Mouse (Mus musculus): ENCODE data around the gene Immp2l. TPM values are rescaled to one million over a fixed set of nuclear protein-coding genes. Genes with fewer than 3 reads are reported as not detected.

Immp2l gene
- polyA plus RNA-seq, 1 experiment from 2014 or later, result 7.4 TPM

DNA sequence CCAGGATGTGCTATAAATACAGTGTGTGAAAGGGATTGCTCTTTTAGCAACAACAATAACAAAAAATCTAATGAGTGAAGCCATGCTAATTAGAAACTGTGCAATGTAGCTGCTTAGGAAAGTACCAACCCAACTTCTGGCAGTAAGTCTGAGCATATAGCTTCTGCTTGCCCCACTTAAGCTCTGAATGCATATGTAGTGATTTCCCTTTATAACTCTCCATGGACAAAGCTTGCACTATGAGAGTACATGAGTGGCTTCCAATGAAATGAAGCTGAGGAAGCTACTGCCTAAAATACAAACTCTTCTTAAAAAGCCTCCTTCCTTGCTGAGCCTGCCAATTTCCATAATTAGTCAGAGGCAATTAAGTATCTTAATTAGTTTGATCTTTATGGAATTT, 370.3 kb downstream of the Immp2l start:
- no peak overlapping the region for H3K4me3 ChIP-seq (ENCODE audit: low read length)
- no peak overlapping the region for H3K9ac ChIP-seq (ENCODE audit: low read depth, low read length)
- H3K36me3 ChIP-seq (ENCODE audit: control insufficient read depth, insufficient read depth, low read length), result no peaks in the 10 kb centered on the region
- H3K9me3 ChIP-seq (ENCODE audit: control insufficient read depth, low read length), result no peaks in the 10 kb centered on the region
- no peak overlapping the region for H3K4me2 ChIP-seq (replicated peaks; ENCODE audit: low read depth, low read length)
- no peaks in the 10 kb centered on the region for H3K4me1 ChIP-seq (ENCODE audit: control insufficient read depth, insufficient read depth, low read length)
- no peak for ATAC-seq (ENCODE audit: low FRiP score, low TSS enrichment)
- H3K27ac ChIP-seq (ENCODE audit: low read depth, low read length), result no peak overlapping the region
- H3K27me3 ChIP-seq (ENCODE audit: control insufficient read depth, insufficient read depth, low read length), result no peaks in the 10 kb centered on the region

DNA sequence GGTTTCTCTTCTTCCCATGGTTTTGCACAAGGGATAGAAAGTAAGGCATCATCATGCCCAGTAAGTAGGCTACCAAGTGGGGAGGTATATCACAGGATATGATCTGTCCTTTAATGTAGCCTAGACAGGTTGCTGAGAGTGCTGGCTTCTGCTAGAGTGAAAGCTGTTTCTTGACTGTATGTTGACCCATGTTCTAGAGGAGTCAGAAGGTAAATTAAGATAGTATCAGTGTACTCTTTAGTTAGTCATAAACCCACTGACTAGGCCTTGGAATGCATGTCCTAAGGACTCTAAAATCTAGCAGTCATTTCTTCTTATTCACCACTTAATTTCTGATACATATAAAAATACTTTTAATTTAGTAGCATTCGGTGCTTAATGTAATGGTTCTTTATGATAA, 377.2 kb downstream of the Immp2l start:
- H3K27me3 ChIP-seq (ENCODE audit: control insufficient read depth, insufficient read depth, low read length), result no peaks in the 10 kb centered on the region
- ATAC-seq (ENCODE audit: low FRiP score, low TSS enrichment), result no peak
- 93% methylated on average over 1 of the region's 1 CpGs for WGBS

DNA sequence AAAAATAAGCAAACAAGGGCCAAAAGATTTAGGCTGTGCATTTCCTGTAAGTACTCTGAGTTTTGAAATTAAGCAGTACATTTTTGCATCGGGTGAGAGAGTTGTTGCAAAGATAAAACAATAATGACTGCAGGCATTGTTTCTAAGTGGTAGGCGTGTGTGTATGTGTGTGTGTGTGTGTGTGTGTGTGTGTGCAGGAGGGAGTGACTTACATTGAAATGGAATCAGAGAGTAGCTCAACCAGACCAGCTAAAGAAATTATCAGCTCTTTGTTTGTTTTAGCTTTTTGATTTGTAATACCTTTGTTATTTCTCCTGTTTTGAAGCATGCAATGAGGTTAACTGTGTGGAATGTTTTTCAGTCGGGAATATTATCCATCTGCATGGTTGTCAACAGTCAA, 378.0 kb downstream of the Immp2l start:
- no peak for ATAC-seq (ENCODE audit: low FRiP score, low TSS enrichment)

More for the DNA sequence above, 377.2 kb downstream of the Immp2l start:
- Histone ChIP-seq H3K4me1 (ENCODE audit: control insufficient read depth, insufficient read depth, low read length) (no peaks in the 10 kb centered on the region), H3K9ac (ENCODE audit: low read depth, low read length) (no peak overlapping the region), H3K36me3 (ENCODE audit: control insufficient read depth, insufficient read depth, low read length) (no peaks in the 10 kb centered on the region), H3K4me2 (replicated peaks; ENCODE audit: low read depth, low read length) (no peak overlapping the region), H3K4me3 (ENCODE audit: low read length) (no peak overlapping the region), H3K9me3 (ENCODE audit: control insufficient read depth, low read length) (no peaks in the 10 kb centered on the region), H3K27ac (ENCODE audit: low read depth, low read length) (no peak overlapping the region)

DNA sequence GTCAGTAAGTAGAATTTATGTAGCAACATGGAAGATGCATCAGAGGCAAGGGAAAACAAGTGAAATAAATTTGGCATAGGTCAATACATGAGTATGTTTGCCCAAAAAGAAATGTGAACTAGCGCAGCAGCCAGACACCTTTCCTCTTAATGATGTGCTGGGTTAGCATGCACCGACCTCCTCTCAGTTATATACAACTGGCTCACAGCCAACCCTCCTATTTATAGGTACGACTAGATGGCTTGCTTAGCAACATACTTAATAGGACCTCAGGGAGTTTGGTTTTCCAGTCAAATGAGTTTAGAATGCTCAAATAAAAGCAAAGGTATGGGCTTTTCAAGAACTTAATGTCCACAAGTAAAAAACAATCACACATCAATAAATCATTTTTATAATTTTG, 385.5 kb downstream of the Immp2l start:
- no peak for ATAC-seq (ENCODE audit: low FRiP score, low TSS enrichment)
- Histone ChIP-seq H3K4me3 (ENCODE audit: low read length) (no peak overlapping the region), H3K9ac (ENCODE audit: low read depth, low read length) (no peak overlapping the region), H3K4me2 (replicated peaks; ENCODE audit: low read depth, low read length) (no peak overlapping the region), H3K27ac (ENCODE audit: low read depth, low read length) (no peak overlapping the region), H3K9me3 (ENCODE audit: control insufficient read depth, low read length) (no peaks in the 10 kb centered on the region), H3K4me1 (ENCODE audit: control insufficient read depth, insufficient read depth, low read length) (no peaks in the 10 kb centered on the region), H3K27me3 (ENCODE audit: control insufficient read depth, insufficient read depth, low read length) (no peaks in the 10 kb centered on the region), H3K36me3 (ENCODE audit: control insufficient read depth, insufficient read depth, low read length) (no peaks in the 10 kb centered on the region)
- 29% methylated on average over 3 of the region's 3 CpGs for WGBS

More for the DNA sequence above, 378.0 kb downstream of the Immp2l start:
- no peak overlapping the region for H3K4me3 ChIP-seq (ENCODE audit: low read length)
- H3K27me3 ChIP-seq (ENCODE audit: control insufficient read depth, insufficient read depth, low read length), result no peaks in the 10 kb centered on the region
- no peak overlapping the region for H3K27ac ChIP-seq (ENCODE audit: low read depth, low read length)
- no peaks in the 10 kb centered on the region for H3K9me3 ChIP-seq (ENCODE audit: control insufficient read depth, low read length)
- no peak overlapping the region for H3K9ac ChIP-seq (ENCODE audit: low read depth, low read length)
- no peaks in the 10 kb centered on the region for H3K4me1 ChIP-seq (ENCODE audit: control insufficient read depth, insufficient read depth, low read length)
- H3K36me3 ChIP-seq (ENCODE audit: control insufficient read depth, insufficient read depth, low read length), result no peaks in the 10 kb centered on the region
- WGBS, result 64% methylated on average over 3 of the region's 3 CpGs
- no peak overlapping the region for H3K4me2 ChIP-seq (replicated peaks; ENCODE audit: low read depth, low read length)

DNA sequence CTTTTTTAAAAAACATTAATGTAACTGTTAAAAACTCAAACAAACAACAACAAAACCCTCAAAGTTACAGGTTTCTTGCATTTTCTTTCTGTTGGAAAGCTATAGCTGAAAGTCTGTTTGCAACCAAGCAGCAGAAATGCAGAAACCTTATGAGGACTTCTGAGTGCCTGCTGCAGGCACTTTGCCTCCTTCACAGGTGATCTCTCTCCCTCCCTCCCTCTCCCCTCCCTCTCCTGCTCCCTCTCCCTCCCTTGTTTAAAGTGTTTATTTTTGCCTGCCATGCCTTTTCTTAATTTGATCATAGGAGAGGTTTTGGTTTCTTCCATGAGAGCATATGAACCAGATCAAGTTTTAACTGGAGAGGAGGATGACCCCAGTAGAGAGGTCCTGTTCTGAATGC, 392.7 kb downstream of the Immp2l start:
- H3K36me3 ChIP-seq (ENCODE audit: control insufficient read depth, insufficient read depth, low read length), result no peaks in the 10 kb centered on the region
- no peaks in the 10 kb centered on the region for H3K9me3 ChIP-seq (ENCODE audit: control insufficient read depth, low read length)
- H3K4me3 ChIP-seq (ENCODE audit: low read length), result no peak overlapping the region
- H3K27ac ChIP-seq (ENCODE audit: low read depth, low read length), result no peak overlapping the region
- no peak for ATAC-seq (ENCODE audit: low FRiP score, low TSS enrichment)
- H3K9ac ChIP-seq (ENCODE audit: low read depth, low read length), result no peak overlapping the region
- no peaks in the 10 kb centered on the region for H3K4me1 ChIP-seq (ENCODE audit: control insufficient read depth, insufficient read depth, low read length)
- H3K27me3 ChIP-seq (ENCODE audit: control insufficient read depth, insufficient read depth, low read length), result no peaks in the 10 kb centered on the region
- no peak overlapping the region for H3K4me2 ChIP-seq (replicated peaks; ENCODE audit: low read depth, low read length)

DNA sequence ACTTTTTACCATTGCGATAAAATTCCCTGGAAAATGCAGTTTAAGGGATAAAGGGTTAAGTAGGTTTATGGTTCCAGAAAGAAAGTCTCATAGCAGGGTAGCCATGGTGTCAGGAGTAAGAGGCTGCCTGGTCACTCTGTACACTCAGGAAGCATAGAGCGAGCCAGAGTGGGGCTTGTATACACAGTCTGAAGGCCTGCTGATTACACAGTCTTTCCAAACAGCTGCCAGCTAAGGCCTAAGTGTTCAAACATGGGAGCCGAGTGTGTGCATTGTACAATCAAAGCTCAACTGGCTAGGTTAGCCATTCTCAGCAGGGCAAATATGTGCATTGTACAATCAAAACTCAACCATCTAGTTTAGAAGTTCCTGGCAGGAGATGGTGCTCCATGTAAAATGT, 393.2 kb downstream of the Immp2l start:
- H3K9me3 ChIP-seq (ENCODE audit: control insufficient read depth, low read length), result no peaks in the 10 kb centered on the region
- H3K4me1 ChIP-seq (ENCODE audit: control insufficient read depth, insufficient read depth, low read length), result no peaks in the 10 kb centered on the region
- no peak overlapping the region for H3K4me3 ChIP-seq (ENCODE audit: low read length)
- WGBS, result 66% methylated on average over 3 of the region's 3 CpGs
- H3K27ac ChIP-seq (ENCODE audit: low read depth, low read length), result no peak overlapping the region
- ATAC-seq (ENCODE audit: low FRiP score, low TSS enrichment), result no peak
- H3K36me3 ChIP-seq (ENCODE audit: control insufficient read depth, insufficient read depth, low read length), result no peaks in the 10 kb centered on the region
- H3K27me3 ChIP-seq (ENCODE audit: control insufficient read depth, insufficient read depth, low read length), result no peaks in the 10 kb centered on the region
- no peak overlapping the region for H3K9ac ChIP-seq (ENCODE audit: low read depth, low read length)
- H3K4me2 ChIP-seq (replicated peaks; ENCODE audit: low read depth, low read length), result no peak overlapping the region

GRCm38 (mm10) chr12:41417961-41418360, 394.1 kb downstream of the Immp2l start:
- Histone ChIP-seq H3K4me2 (replicated peaks; ENCODE audit: low read depth, low read length) (no peak overlapping the region), H3K27ac (ENCODE audit: low read depth, low read length) (no peak overlapping the region), H3K4me3 (ENCODE audit: low read length) (no peak overlapping the region), H3K27me3 (ENCODE audit: control insufficient read depth, insufficient read depth, low read length) (no peaks in the 10 kb centered on the region), H3K9me3 (ENCODE audit: control insufficient read depth, low read length) (no peaks in the 10 kb centered on the region), H3K4me1 (ENCODE audit: control insufficient read depth, insufficient read depth, low read length) (no peaks in the 10 kb centered on the region), H3K9ac (ENCODE audit: low read depth, low read length) (no peak overlapping the region), H3K36me3 (ENCODE audit: control insufficient read depth, insufficient read depth, low read length) (no peaks in the 10 kb centered on the region)
- 93% methylated on average over 4 of the region's 4 CpGs for WGBS
- no peak for ATAC-seq (ENCODE audit: low FRiP score, low TSS enrichment)

- Histone ChIP-seq H3K4me3 (ENCODE audit: low read length) (no peak overlapping the region), H3K9me3 (ENCODE audit: control insufficient read depth, low read length) (no peaks in the 10 kb centered on the region), H3K9ac (ENCODE audit: low read depth, low read length) (no peak overlapping the region), H3K4me2 (replicated peaks; ENCODE audit: low read depth, low read length) (no peak overlapping the region), H3K27me3 (ENCODE audit: control insufficient read depth, insufficient read depth, low read length) (no peaks in the 10 kb centered on the region), H3K36me3 (ENCODE audit: control insufficient read depth, insufficient read depth, low read length) (no peaks in the 10 kb centered on the region), H3K27ac (ENCODE audit: low read depth, low read length) (no peak overlapping the region), H3K4me1 (ENCODE audit: control insufficient read depth, insufficient read depth, low read length) (no peaks in the 10 kb centered on the region)
- 57% methylated on average over 9 of the region's 9 CpGs for WGBS
- ATAC-seq (ENCODE audit: low FRiP score, low TSS enrichment), result no peak
Measured at GRCm38 (mm10) chr12:41425101-41425679, 401.3 kb downstream of the Immp2l start.

GRCm38 (mm10) chr12:41427464-41427863, 403.6 kb downstream of the Immp2l start:
- no peak overlapping the region for H3K4me3 ChIP-seq (ENCODE audit: low read length)
- no peak overlapping the region for H3K4me2 ChIP-seq (replicated peaks; ENCODE audit: low read depth, low read length)
- no peak overlapping the region for H3K27ac ChIP-seq (ENCODE audit: low read depth, low read length)
- ATAC-seq (ENCODE audit: low FRiP score, low TSS enrichment), result no peak
- H3K4me1 ChIP-seq (ENCODE audit: control insufficient read depth, insufficient read depth, low read length), result no peaks in the 10 kb centered on the region
- H3K9ac ChIP-seq (ENCODE audit: low read depth, low read length), result no peak overlapping the region
- no peaks in the 10 kb centered on the region for H3K36me3 ChIP-seq (ENCODE audit: control insufficient read depth, insufficient read depth, low read length)
- H3K9me3 ChIP-seq (ENCODE audit: control insufficient read depth, low read length), result no peaks in the 10 kb centered on the region
- H3K27me3 ChIP-seq (ENCODE audit: control insufficient read depth, insufficient read depth, low read length), result no peaks in the 10 kb centered on the region
- 77% methylated on average over 5 of the region's 5 CpGs for WGBS
